Mouse (Mus musculus) C2C12 (cell line): ENCODE measurements around the gene Zbtb7b.

Experiments used
- CTCF ChIP-seq: IDR thresholded peaks from one replicate; pipeline ENCODE4 v1.5.1; 2011; ENCODE audit not compliant: control insufficient read depth, insufficient read depth, insufficient read length
- MAX ChIP-seq: IDR thresholded peaks from one replicate; pipeline ENCODE4 v1.6.1; 2011; ENCODE audit warnings: mild to moderate bottlenecking, control low read depth
- USF1 ChIP-seq: IDR thresholded peaks from one replicate; pipeline ENCODE4 v1.6.1; 2011; ENCODE audit warnings: low read depth, mild to moderate bottlenecking, control low read depth, moderate library complexity

DNA sequence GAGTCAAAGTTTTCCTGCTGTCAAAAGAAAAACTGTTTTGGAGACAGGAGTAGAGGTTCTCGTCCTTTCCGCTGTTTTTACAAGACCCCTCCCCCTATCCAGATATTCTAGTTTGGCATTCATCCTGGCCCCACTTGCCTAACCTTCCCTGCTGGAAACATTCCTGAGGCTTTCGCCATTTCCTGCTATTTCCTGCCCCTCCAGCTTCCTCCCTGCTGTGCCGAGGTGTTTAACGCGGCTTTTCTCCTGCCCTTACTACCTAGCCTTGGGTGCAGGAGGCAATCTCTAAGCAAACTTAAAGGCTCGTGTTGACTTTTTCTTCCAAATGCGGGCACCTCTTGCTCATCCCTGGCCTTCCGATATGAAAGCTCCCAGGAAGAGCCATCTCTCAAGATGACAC, 25.0 kb upstream of the Zbtb7b start:
- no peak for TF ChIP-seq USF1
- no peak for TF ChIP-seq MAX
- TF ChIP-seq CTCF, result no peak
